Mouse (Mus musculus): ENCODE measurements around the gene Alpk3.

Alpk3 gene

DNA sequence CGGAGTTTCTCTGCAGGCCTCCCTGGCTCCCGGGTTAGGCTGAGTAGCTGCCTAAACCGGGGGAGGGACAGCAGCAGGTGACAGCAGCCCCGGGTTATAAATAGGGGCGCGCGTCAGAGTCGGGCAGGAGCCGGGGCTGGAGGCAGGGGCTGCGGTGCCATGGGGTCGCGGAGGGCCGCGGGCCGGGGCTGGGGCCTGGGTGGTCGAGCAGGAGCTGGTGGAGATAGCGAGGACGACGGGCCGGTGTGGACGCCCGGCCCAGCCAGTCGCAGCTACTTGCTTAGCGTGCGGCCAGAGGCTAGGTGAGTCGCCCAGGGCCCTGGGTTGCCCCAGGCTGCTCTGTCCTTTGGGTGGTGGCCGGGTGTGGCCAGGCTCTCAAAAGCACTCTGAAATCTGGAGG is at the start of gene Alpk3:
Alpk3 (plus strand) TSS at position 130 of the 400 bp plus-strand sequence.
- DNase-seq: no peak

DNA sequence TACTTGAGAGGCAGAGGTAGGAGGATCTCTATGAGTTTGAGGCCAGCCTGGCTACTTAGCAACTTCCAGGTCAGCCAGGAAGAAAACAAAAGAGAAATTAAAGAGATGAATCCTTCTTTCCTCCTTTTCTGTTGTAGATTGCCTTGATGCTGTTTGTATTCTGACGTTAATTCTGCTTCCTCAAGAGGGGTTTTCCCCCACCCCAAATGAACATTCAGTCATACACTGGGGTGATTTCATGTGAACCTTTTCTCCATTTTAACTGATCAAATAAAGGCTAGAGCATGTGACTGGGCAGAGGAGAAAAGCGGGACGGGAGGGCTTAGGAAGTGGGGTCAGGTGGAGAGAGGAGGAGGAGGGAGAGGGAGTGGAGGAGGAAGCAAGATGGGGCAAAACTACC is 49.1 kb upstream of the Alpk3 start:
- DNase-seq: no peak

DNA sequence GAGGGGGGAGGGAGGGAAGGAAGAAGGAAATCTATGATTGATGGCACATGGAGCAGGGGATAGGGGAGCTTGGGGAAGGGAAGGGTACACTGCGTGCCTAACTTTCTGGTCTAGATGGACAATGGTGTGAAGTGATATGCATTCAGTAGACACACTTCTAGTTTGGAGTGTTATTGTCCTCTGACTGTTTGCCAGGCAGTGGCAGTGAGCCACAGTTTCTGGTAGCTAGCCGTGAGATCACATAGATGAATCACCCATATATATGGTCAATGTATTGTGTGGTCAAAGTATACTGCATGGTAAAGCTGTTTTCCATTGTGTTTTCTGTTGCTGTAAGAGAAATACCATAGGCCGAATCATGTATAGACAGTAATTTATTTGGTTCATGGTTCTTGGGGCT is 45.8 kb upstream of the Alpk3 start:
- DNase-seq: no peak

DNA sequence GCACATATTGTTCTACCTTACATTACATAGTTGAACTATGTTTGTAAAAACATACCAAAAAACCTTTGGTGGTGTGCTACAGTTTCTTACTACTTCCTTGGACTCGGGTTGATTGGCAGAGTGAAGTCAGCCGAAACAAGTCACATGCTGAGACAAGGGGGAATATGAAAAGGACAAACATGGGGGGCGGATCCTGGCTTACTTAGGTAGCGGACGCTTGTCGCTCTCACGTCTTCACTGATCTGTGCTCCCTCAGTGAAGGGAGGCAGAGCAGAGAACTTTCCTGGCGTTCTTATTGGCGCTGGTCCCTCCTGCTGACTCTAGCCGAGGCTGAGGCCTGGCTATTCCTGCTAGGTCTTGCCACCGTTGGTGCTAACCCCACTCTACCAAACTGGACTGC is 37.1 kb upstream of the Alpk3 start:
- DNase-seq: no peak

DNA sequence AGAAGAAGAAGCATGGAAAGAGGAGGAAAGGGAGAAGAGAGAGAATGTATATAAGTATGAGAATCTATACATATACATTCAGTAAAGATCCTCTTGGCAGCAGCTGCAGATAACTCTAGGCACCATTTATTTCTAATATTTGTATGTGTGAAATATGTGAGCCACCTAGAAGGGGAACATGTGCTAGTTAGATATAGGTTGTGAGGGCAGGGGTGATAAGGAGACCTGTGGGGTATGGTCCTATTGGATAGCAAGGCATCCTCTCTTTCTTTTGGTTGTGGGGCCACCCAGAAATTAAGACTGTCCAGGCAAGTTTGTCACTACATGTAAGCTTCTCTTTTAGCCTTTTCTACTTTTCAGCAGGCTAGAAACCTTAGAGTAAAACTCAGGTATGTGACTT is 34.7 kb upstream of the Alpk3 start:
- no peak for DNase-seq

DNA sequence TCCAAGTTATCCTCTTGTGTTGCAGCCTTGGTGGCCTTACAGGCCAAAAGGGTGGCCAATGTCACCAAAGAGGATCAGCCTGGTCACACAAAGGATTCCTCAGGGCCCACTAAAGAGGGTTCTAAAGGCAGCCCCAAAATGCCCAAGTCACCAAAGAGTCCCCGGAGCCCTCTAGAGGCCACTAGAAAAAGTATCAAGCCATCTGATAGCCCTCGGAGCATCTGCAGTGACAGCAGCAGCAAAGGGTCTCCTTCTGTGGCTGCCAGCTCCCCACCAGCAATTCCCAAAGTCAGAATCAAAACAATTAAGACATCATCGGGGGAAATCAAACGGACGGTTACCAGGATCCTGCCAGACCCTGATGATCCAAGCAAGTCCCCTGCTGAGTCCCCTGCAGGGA is 33.3 kb upstream of the Alpk3 start:
- no peak for DNase-seq

DNA sequence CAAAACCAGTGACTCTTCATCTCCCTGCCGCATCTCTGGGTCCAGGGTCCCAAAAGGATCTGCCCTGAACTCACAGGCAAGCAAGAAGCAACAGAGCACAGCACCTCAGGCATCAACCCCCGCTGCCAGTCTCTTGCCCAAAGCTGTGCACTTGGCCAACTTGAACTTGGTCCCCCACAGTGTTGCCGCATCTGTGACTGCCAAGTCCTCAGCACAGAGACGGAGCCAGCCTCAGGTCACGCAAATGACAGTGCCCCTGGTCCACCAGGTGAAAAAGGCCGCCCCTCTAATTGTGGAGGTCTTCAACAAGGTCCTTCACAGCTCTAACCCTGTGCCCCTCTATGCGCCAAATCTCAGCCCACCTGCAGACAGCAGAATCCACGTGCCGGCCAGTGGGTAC is 32.7 kb upstream of the Alpk3 start:
- DNase-seq: no peak

DNA sequence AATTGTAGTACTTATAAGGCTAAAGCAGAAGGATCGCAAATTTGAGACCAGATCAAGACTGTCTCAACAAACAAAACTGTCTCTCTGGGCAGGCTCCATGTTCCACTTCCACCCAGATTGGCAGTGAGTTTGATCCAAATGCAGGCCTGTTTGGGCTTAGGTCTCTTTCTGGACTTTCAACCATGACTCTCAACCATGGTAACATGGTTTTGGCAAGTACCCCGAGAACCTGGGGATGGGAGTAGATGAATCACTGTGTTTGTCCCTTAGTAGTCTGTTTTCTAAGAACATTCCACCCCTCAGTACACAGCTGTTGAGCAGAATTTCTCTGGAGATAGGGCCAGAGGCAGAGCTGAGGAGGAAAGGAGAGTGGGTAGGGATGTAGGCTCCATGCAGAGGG is 31.6 kb upstream of the Alpk3 start:
- no peak for DNase-seq

DNA sequence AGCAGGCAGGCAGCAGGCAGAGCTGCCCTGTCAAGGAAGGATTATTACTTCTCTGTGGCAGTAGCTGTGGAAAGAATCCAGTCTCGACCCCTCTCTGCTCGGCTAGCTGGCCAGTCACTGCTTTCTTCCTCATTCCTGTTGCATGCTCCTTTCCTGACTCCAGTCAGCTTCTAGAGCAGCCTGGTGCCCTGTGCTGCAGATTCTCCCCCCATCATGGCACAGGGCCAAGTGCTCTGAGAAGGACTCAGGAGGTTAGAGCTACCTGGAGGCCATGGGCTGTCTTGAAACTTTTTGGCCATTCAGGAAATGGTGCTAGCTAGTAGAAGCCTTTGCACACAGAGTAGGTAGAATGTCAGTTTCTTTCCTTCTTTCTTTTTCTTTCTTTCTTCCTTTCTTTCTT is 17.7 kb upstream of the Alpk3 start:
- DNase-seq: peak; percentile 56

DNA sequence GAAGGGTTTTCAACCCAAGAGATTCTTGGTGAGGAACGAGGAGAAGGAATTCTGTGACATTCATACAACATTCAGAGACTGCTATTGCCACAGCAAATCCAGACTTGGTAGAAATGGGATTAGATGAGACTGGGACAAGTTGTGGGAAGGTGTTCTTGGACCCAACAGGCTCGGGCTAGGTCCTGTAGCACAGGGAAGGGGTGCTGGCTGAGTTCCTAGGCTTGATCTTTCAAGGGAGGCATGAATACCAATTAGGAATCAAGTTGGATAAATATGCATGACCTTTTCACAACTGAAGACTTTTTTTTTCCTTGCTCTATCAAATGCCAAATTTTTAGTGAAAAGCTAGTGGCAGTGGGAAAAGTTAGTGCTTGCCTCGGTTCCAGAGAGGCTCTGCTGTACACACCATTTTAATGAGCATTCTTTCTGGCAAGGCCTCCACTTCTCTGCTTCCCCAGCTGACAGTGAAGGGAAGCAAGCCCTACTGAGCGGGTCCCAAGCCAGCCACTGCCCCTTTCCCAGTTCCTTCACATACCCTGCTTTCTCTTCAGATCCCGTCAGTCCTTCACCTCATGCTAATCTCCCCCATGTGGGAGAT is 14.3 kb upstream of the Alpk3 start:
- no peak for DNase-seq

DNA sequence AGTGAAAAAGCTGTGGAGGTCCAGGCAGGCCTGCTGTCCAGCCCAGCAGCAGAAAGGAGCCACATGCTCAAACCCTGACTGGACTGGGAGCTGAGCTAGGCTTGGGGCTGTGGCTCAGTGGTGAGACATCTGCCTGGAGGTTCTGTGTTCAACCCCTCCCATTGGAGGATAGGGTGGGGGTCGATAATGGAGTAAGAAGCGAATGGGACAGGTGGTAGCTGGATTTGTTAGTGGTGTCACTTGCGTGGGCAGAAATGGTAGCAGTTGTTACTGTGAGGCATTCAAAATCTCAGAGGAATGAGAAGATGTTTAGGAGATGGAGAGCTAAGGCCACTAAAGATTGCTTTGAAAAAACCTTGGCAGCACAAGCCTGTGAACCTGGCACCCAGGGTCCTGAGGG is 9.6 kb upstream of the Alpk3 start:
- no peak for DNase-seq

DNA sequence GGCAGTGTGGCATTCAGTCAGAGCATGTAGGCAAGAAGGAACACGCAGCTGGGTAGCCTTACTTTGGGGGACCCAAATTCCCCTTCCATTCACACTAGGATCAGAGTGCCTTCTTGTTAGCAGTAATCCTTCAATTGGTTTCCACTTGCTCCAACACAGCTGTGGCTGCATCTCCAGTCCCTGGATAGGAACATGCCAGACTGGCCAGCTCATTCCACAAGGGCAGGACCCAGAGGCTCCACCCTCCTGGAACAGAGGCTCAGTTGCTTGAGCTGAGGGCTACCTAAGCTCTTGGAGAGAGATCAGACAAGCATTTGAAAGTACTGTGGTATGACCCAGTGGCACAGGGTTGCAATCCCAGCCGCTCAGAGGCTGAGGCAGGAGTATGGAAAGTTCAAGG is 8.9 kb upstream of the Alpk3 start:
- no peak for DNase-seq

DNA sequence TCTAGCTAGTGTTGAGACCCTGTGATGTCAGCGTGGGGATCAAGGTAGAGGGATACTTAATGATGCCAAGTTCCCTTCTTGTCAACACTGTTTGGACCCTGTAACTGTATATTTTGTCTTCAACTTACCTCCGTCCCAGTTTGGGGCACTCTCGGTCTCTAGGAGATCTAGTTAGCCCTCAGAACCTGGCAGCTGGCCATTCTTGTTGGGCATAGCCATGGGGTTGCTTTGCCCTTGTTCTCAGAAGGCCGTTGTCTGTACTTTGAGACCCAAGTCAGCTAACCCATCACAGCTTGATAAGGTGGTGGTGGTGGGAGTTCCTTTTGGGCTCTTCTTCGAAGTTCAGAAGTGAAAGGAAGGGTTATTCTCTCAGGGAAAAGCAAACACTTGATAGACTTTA is 7.4 kb upstream of the Alpk3 start:
- DNase-seq: no peak

DNA sequence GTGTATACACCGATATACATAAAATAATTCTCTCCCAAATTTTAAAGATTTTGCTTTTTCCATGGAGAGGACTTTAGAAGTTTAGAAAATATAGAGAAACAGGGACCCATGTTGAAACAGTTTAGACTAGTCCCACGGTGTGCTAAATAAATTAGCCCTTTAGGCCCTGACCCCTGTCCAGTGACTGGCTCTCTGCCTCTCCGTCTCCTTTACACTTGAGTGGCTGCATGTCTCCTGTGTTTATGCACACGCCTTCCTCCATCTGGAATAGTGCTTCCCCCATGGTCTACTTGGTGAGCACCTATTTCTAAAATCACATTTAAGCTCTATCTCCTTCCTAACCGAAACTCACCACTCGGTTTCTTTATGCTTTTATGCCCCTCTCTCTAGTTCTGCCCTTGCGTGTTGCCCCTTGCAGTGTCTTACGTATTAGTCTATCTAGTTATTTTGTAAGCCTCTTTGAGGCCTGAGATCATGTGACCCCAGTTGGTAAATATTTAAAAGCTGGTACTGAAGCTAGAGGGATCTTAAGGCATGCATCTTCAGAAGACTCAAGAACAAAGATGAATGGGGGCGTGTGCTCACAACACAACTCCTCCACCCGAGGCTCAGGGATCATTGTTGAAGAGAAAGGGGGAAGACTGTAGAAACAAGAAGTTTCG is 1.6 kb upstream of the Alpk3 start:
- DNase-seq: peak; percentile 40

DNA sequence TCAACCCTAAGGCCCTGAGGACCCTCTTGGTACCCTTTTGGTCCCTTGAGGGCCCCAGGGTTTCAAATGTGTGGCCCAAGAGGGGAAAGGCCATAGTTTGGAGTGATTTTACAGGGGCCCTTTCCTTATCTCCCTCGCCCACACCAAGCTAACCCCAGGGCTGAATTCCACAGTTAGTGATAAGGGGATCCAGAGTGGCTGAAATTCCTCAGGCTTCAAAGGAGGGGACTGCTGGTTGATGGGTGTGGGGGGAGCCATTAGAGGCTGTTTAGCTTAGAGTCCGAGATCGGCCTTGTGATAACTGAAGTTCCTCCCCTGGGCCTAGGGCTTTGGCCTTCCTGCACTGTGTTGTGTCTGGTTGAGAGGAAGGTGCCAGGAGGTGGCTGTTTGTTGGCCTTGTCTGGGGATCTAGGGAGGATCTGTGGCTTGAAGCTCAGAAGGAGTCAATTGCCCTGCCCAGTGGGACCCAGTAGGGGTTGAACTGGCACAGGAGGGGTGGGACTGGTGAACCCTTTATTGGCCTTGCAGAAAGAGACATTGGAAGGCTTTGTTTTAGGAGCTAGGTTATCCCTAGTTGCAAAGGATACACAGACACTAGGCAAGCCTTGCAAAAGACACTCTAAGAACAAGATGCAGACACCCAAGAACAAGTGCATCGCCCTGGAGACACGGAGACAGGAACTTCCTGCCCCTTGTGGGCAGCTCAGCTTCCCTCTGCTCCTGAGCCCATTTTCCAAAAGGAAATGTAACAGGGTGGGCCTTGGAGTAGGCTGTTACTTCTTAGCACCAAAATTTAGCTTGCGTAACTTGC is 706 bp downstream of the Alpk3 start:
- no peak for DNase-seq

DNA sequence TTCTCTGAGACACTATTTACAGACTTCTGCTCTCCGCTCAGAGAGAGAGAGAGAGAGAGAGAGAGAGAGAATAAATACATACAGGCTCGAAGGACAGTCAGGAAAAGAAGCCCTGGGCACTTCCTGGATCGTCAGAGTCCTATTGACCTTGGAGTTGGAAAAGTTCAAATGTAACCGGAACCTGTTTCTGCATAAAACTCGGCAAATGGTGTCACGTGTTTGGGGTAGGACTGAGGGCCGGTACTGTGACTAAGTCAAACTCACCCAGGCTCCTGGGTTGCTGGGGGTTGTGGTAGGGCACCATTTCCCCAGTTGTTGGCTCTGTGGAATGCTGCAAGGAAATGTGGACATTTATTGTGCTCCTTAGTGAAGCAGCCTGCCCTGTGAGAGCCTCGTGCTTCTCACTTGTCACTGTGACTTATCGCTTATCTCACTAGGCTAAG is 1.3 kb downstream of the Alpk3 start:
- peak; percentile 27 for DNase-seq

DNA sequence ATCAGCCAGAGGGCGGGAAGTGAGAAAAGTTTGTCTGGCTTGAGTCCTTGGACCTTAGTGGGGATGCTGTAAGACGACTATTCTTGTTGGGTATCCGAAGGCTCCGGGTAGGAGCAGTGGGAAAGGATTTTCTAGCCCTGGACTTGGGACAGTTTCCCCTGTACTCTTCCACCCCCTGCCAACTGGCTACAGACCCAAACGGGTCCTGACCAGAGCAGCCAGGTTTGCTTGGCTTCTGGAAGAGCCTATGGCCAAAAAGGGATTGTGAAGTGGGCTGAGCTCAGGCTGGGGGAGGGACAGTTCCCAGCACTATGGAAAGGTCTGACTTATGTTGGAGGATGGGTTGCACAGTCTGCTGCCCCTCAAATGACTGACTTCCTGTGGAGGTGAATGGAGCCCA is 2.0 kb downstream of the Alpk3 start:
- DNase-seq: no peak

DNA sequence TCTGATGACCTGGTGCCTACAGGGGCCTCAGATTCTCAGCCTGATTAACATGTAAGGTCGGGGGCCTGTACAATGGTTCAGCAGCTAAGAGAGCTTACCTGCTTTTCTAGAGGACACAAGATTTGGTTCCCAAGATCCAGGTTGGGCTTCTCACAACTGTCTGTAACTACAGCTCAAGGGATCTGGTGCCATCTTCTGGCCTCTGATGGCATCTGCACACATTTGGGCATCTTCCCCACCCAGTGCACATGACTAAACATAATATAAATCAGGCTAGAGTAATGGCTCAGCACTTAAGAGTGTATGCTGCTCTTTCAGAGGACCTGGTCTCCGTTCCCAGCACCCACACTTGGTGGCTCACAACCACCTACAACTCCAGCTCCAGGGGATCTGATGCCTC is 3.5 kb downstream of the Alpk3 start:
- DNase-seq: peak; percentile 58

DNA sequence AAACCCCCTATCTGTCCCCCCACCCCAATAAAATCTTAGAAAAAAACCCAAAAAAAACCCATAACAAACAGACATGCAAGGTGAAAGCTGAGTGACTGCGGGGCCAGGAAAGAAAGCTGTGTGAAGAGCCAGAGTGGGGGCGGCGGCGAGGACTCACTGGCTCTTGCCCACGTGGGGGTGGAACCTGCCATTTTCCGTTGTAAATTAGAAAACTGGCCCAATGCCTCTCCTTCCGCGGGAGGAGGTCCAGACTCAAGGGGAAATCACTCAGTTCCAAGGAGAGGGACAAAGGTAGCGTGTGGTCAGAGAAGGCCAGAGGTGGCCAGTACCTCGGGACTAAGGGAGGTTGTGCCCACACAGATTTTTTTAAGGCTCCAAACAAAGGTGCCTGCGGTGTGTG is 4.5 kb downstream of the Alpk3 start:
- DNase-seq: peak; percentile 72

DNA sequence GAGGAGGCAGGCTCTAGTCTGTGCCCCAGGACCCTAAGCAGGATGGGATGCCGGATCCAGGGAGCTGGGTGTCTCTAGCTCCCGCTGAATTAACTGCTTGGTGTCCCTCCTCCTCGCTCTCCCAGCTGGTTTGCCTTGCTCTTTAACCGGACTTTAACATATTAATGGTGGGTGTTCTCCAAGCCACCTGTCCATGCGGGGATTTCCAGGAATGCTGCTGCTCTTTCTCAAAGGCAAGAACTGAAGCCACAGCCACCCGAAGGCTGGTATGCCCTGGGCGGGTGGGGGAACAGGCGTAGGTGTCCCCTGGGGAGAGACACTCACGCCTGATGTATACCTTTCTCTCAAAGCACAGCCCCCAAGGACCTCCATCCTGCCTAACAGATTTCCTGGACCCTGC is 5.9 kb downstream of the Alpk3 start:
- no peak for DNase-seq

DNA sequence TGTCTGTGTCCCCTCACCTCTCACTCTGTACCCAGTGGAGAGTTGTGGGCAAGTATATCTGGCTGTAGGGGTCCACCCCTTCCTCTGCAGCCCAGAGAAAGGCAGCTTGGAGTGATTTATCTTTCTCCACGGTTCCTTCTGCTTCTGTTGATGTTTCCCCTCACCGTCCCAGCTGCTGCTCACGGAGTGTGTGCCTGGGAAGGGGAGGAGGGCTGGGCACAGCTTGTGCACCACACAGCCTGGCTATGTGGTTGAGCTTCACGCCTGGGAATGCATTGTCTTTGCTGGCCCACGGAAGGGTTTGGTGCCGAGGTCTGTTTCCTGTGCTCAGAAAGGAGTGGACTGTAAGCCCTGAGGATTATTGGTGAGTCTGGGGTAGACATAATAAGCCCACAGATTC is 9.3 kb downstream of the Alpk3 start:
- DNase-seq: no peak

DNA sequence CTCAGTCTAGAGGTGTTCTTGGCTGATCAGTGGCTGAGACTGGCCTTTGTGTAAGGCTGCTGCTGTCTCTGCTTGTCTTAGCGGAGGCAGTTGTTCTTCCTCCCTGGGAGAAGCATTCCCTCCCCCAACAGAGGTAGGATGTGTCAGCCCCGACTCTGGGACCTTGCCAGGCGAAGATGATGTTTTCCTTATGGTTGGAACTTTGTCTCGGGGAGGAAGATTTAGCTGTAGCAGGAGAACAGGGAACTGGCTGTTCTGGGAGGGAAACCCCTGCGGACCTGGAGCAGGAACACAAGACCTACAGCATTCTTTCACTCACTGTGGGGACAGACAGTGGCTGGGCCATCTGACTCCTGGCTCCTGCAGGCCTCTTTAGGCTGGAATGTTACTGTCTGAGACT is 15.1 kb downstream of the Alpk3 start:
- DNase-seq: no peak

DNA sequence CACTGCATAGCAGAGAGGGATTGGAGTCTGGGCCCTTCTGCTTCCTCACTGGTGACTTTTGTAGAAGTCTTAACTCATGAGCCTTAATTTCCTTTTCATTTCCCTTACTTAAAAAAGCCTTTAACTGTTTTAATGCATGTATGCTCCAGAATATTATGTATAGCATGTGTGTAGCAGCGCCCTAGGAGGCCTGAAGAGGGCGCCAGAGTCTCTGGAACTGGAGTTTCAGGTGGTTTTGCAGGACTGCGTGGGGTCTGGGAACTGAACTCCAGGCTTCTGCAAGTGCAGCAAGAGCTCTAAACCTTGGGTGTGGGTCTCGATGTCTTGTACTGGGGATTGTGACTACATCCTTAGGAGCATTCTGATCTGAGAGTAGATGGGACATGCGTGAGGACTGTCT is 15.9 kb downstream of the Alpk3 start:
- no peak for DNase-seq

DNA sequence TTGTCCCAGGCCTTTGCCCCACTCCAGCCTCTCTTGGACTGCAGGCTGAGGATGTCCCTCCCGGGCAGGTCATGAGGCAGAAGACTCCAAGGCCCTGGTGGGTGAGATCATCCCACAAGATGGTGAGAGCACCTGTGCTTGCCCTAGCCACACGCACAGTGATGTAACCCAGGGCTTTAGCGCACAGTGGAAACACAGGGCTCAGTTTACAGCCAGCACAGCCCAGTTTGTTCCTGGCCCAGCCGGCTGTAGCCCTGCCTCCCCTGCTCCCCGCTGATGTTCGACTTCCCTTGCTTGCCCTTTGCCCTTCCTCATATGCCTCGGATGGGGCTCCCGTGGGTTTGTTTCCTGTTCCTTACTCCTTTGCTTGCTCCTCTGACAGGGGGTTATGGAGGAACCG is 17.1 kb downstream of the Alpk3 start:
- no peak for DNase-seq

All from kidney, adult 11 months (tissue).